Mouse (Mus musculus) retina, postnatal 7 days (tissue): ENCODE measurements around the gene Hist1h4c.
"Not testable (repeated sequence)": the region's sequence is repeated elsewhere in the genome, so short reads cannot be mapped to it uniquely, and the experiment has no call there.

ENCODE experiments used
- DNase-seq: peaks from one replicate; pipeline ENCODE4 v3.0.0-alpha.2; 2012; ENCODE audit warnings: low read depth, low spot score

Gene Hist1h4c

GRCm38 (mm10) chr13:23729192-23729525 lies 30.9 kb upstream of the Hist1h4c start:
- no peak for DNase-seq

GRCm38 (mm10) chr13:23728472-23729191 lies 30.4 kb upstream of the Hist1h4c start:
- DNase-seq, result no peak

- no peak for DNase-seq
These were observed 27.0 kb upstream of the Hist1h4c start for GRCm38 (mm10) chr13:23725213-23725612.

GRCm38 (mm10) chr13:23724239-23724638 lies 26.0 kb upstream of the Hist1h4c start:
- DNase-seq, result no peak

GRCm38 (mm10) chr13:23717593-23718245 lies 19.5 kb upstream of the Hist1h4c start:
- DNase-seq, result not testable (repeated sequence)

- DNase-seq, result no peak
These were observed 18.9 kb upstream of the Hist1h4c start for GRCm38 (mm10) chr13:23717176-23717575.

GRCm38 (mm10) chr13:23716261-23717042 lies 18.2 kb upstream of the Hist1h4c start:
- no peak for DNase-seq

GRCm38 (mm10) chr13:23710374-23711089 lies 12.3 kb upstream of the Hist1h4c start, which contains the start of gene Hfe:
Gene Hfe (minus strand): TSS chr13:23710854.
- no peak for DNase-seq

- no peak for DNase-seq
These were observed 11.6 kb upstream of the Hist1h4c start for GRCm38 (mm10) chr13:23709714-23710373.

- no peak for DNase-seq
These were observed 10.4 kb upstream of the Hist1h4c start for GRCm38 (mm10) chr13:23708654-23709053.

- DNase-seq, result no peak
These were observed 9.8 kb upstream of the Hist1h4c start for GRCm38 (mm10) chr13:23708041-23708440.

GRCm38 (mm10) chr13:23706771-23707170 lies 8.5 kb upstream of the Hist1h4c start:
- no peak for DNase-seq

- no peak for DNase-seq
These were observed 7.6 kb upstream of the Hist1h4c start for GRCm38 (mm10) chr13:23705751-23706356.

- DNase-seq, result not testable (repeated sequence)
These were observed 4.5 kb upstream of the Hist1h4c start for GRCm38 (mm10) chr13:23702801-23703200.

GRCm38 (mm10) chr13:23702220-23702619 lies 4.0 kb upstream of the Hist1h4c start:
- DNase-seq, result no peak

GRCm38 (mm10) chr13:23700786-23701520 lies 2.7 kb upstream of the Hist1h4c start:
- peak; percentile 67 for DNase-seq

- DNase-seq, result no peak
These were observed 1.5 kb upstream of the Hist1h4c start for GRCm38 (mm10) chr13:23699767-23700166.

- peak; percentile 71 for DNase-seq
These were observed 742 bp upstream of the Hist1h4c start for GRCm38 (mm10) chr13:23698996-23699395.

- DNase-seq, result no peak
These were observed 559 bp downstream of the Hist1h4c start for GRCm38 (mm10) chr13:23697491-23698299.
